Mouse (Mus musculus): ENCODE measurements around the gene Cd164. TPM values are rescaled to one million over a fixed set of nuclear protein-coding genes. Genes with fewer than 3 reads are reported as not detected.
"Not testable (repeated sequence)": the region's sequence is repeated elsewhere in the genome, so short reads cannot be mapped to it uniquely, and the experiment has no call there.

The Cd164 gene
- polyA plus RNA-seq, 1 experiment: not detected

GRCm38 (mm10) chr10:41489708-41490517, 29.3 kb upstream of the Cd164 start, which contains the start of the genes Smpd2 and Ppil6:
Gene Smpd2, minus strand, starts transcription at chr10:41490369.
Gene Ppil6, plus strand, starts transcription at chr10:41490439.
- TF ChIP-seq CTCF (IDR thresholded peaks at IDR 0.05; ENCODE audit: insufficient read depth, low read depth, low read length) (no peak), POLR2A (IDR thresholded peaks at IDR 0.05; ENCODE audit: insufficient read depth, low read depth, low read length) (peak; percentile 41)
- peak within 1 kb of the TSS; percentile 90 for H3K4me3 ChIP-seq (ENCODE audit: insufficient read depth, low read depth, low read length)
- WGBS: under 1% methylated on average over 50 of the region's 50 CpGs
- H3K27ac ChIP-seq (ENCODE audit: insufficient read depth, low read depth, low read length): peak within 1 kb of the TSS; percentile 24; the same call in 1 of the 2 replicates
- peaks cover 28% of the 10 kb centered on the region for H3K4me1 ChIP-seq (ENCODE audit: control insufficient read depth, insufficient read depth, low read length)

- H3K27ac ChIP-seq (ENCODE audit: insufficient read depth, low read depth, low read length): peak overlapping the region; percentile 24; the same call in 1 of the 2 replicates
Measured at GRCm38 (mm10) chr10:41490518-41490873, 28.7 kb upstream of the Cd164 start.

GRCm38 (mm10) chr10:41491111-41491510, 28.1 kb upstream of the Cd164 start:
- Histone ChIP-seq H3K4me3 (ENCODE audit: insufficient read depth, low read depth, low read length) (no peak overlapping the region), H3K27ac (ENCODE audit: insufficient read depth, low read depth, low read length) (no peak overlapping the region), H3K4me1 (ENCODE audit: control insufficient read depth, insufficient read depth, low read length) (peaks cover 26% of the 10 kb centered on the region)
- 21% methylated on average over 4 of the region's 4 CpGs for WGBS
- TF ChIP-seq POLR2A (IDR thresholded peaks at IDR 0.05; ENCODE audit: insufficient read depth, low read depth, low read length) (no peak), CTCF (IDR thresholded peaks at IDR 0.05; ENCODE audit: insufficient read depth, low read depth, low read length) (no peak)

More at GRCm38 (mm10) chr10:41490518-41490873, 28.7 kb upstream of the Cd164 start:
- peaks cover 26% of the 10 kb centered on the region for H3K4me1 ChIP-seq (ENCODE audit: control insufficient read depth, insufficient read depth, low read length)
- TF ChIP-seq POLR2A (IDR thresholded peaks at IDR 0.05; ENCODE audit: insufficient read depth, low read depth, low read length) (no peak), CTCF (IDR thresholded peaks at IDR 0.05; ENCODE audit: insufficient read depth, low read depth, low read length) (no peak)
- H3K4me3 ChIP-seq (ENCODE audit: insufficient read depth, low read depth, low read length): peak overlapping the region; percentile 90
- WGBS: under 1% methylated on average over 29 of the region's 29 CpGs

DNA sequence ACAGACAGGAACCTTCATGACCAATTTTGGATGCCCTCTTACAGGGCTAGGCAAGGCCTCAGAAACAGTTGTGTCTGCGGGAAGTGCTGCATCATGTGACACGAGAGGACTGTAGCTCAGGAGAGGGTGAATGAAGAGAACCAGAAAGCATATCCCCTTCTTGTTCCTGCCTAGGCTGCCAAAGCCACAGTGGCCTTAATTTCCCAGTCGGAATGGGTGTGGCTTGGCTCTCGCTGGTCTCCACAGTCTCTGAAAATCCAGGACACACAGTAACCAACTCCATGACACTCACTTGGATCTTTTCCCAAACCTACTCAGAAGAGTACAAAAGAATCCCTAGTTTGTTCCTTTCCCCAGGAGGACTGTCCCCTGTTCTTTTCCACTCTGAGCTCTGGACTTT, 18.3 kb upstream of the Cd164 start:
- TF ChIP-seq CTCF (IDR thresholded peaks at IDR 0.05; ENCODE audit: insufficient read depth, low read depth, low read length): no peak
- no peak for TF ChIP-seq POLR2A (IDR thresholded peaks at IDR 0.05; ENCODE audit: insufficient read depth, low read depth, low read length)
- WGBS: 26% methylated on average over 4 of the region's 4 CpGs
- H3K4me1 ChIP-seq (ENCODE audit: control insufficient read depth, insufficient read depth, low read length): no peaks in the 10 kb centered on the region

DNA sequence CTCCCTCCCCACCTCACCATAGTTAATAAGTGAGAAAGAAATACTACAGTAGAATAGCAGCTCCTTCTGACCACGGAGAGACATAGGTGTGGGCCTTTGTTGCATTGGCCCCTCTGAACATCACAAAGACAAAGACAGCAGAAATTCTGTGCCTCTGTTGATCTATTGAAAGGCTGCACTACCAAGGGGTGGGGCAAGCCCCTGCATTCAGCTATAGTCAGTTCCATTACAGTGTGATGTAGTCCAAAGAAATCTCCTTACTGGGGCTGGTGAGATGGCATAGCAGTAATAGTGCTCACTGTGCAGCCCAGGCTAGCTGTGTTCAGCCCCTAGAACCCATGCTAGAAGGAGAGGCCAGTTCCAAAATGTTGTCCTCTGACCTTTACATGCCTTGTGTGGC, 14.2 kb upstream of the Cd164 start:
- no peaks in the 10 kb centered on the region for H3K4me1 ChIP-seq (ENCODE audit: control insufficient read depth, insufficient read depth, low read length)
- no peak overlapping the region for H3K27ac ChIP-seq (ENCODE audit: insufficient read depth, low read depth, low read length)
- TF ChIP-seq POLR2A (IDR thresholded peaks at IDR 0.05; ENCODE audit: insufficient read depth, low read depth, low read length): no peak
- no peak for TF ChIP-seq CTCF (IDR thresholded peaks at IDR 0.05; ENCODE audit: insufficient read depth, low read depth, low read length)
- no peak overlapping the region for H3K4me3 ChIP-seq (ENCODE audit: insufficient read depth, low read depth, low read length)
- WGBS: 84% methylated on average over 1 of the region's 1 CpGs

More for the DNA sequence above, 18.3 kb upstream of the Cd164 start:
- H3K27ac ChIP-seq (ENCODE audit: insufficient read depth, low read depth, low read length): no peak overlapping the region
- no peak overlapping the region for H3K4me3 ChIP-seq (ENCODE audit: insufficient read depth, low read depth, low read length)

DNA sequence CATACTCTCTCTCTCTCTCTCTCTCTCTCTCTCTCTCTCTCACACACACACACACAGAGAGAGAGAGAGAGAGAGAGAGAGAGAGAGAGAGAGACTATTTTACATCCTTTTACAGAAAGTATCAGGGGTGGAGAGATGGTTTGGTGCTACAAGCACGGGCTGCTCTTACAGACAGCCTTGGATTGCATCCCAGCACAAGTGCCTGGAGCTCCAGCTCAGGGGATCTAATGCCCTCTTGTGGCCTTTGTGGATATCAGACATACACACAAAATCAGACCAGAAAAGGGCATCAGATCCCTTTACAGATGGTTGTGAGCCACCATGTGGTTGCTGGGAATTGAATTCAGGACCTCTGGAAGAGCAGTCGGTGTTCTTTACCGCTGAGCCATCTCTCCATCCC, 13.8 kb upstream of the Cd164 start:
- not testable (repeated sequence) for H3K27ac ChIP-seq (ENCODE audit: insufficient read depth, low read depth, low read length); H3K4me1 ChIP-seq (ENCODE audit: control insufficient read depth, insufficient read depth, low read length); H3K4me3 ChIP-seq (ENCODE audit: insufficient read depth, low read depth, low read length)
- 5% methylated on average over 3 of the region's 3 CpGs for WGBS

DNA sequence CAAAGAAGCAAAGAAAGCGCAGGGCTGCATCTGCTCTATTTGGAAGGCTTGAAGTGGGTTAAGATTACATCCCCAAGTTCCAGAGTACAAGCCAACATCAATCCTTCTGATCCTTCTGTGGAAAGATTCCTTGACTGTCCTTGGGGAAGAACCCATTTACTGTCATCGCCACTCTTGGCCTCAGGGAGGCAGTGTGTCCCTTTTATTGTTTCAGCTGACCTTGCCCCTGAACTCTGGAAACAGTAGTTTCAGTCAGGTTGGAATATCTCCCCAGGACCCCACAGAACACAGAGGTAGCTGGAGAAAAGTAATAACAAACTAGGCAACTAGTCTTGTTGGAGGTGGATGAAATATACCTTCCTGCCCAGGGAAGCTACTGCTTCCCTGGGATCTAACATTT, 10.1 kb upstream of the Cd164 start:
- Histone ChIP-seq H3K4me3 (ENCODE audit: insufficient read depth, low read depth, low read length) (no peak overlapping the region), H3K4me1 (ENCODE audit: control insufficient read depth, insufficient read depth, low read length) (no peaks in the 10 kb centered on the region), H3K27ac (ENCODE audit: insufficient read depth, low read depth, low read length) (no peak overlapping the region)
- TF ChIP-seq CTCF (IDR thresholded peaks at IDR 0.05; ENCODE audit: insufficient read depth, low read depth, low read length) (no peak), POLR2A (IDR thresholded peaks at IDR 0.05; ENCODE audit: insufficient read depth, low read depth, low read length) (no peak)
- 54% methylated on average over 2 of the region's 2 CpGs for WGBS

DNA sequence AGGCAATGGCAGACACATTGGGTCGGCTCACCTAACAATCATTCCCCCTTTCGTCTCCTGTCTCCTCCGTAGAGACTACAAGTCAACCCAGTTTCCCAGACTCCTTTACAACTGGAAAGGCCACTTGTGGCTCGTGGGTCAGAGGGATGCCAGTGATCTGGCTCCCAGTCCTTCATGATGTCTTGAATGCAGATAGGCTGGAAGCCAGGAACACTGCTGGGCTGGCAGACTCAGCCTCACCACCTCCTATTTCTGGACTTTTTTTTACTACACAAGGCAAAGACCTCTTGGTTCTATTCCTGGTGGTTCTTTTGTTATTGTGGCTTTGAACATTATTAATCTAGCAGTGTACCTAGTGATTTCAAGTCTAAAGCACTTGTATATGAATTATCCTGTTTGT, 4.9 kb upstream of the Cd164 start:
- Histone ChIP-seq H3K4me3 (ENCODE audit: insufficient read depth, low read depth, low read length) (no peak overlapping the region), H3K4me1 (ENCODE audit: control insufficient read depth, insufficient read depth, low read length) (no peaks in the 10 kb centered on the region), H3K27ac (ENCODE audit: insufficient read depth, low read depth, low read length) (no peak overlapping the region)
- TF ChIP-seq CTCF (IDR thresholded peaks at IDR 0.05; ENCODE audit: insufficient read depth, low read depth, low read length): no peak
- no peak for TF ChIP-seq POLR2A (IDR thresholded peaks at IDR 0.05; ENCODE audit: insufficient read depth, low read depth, low read length)
- 79% methylated on average over 4 of the region's 4 CpGs for WGBS

- H3K4me3 ChIP-seq (ENCODE audit: insufficient read depth, low read depth, low read length): no peak overlapping the region
- no peak overlapping the region for H3K27ac ChIP-seq (ENCODE audit: insufficient read depth, low read depth, low read length)
- no peaks in the 10 kb centered on the region for H3K4me1 ChIP-seq (ENCODE audit: control insufficient read depth, insufficient read depth, low read length)
- no peak for TF ChIP-seq POLR2A (IDR thresholded peaks at IDR 0.05; ENCODE audit: insufficient read depth, low read depth, low read length)
- no peak for TF ChIP-seq CTCF (IDR thresholded peaks at IDR 0.05; ENCODE audit: insufficient read depth, low read depth, low read length)
Measured at GRCm38 (mm10) chr10:41514921-41515320, 4.3 kb upstream of the Cd164 start.

Data from olfactory bulb, adult 2 months (tissue).